In the genomic region with DNA sequence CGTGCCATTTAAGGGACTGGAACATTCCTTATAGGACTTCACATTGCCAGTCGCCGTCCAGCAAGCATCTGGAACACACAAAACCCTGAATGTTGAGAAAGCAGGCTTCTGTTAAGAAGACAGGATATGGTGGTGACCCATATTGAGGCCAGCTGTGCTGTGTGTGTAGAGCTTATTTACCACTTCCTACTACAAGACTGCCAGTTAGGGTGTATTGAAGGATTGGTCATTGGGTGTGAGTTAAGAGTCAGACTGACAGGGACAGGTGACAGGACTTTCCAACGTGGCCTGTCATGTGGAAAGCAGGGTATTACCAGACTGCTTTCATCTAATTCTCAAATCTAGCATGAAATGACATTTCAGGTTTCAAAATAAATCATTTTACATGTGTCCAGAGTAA, we compare ENCODE assay signal across 1 mouse cellular context.
TF ChIP-seq lines count a peak whose summit lies in the region.

No protein-coding gene starts in this region.

TF ChIP-seq in myocyte, 11 proteins besides CTCF, POLR2A, EP300 and RAD21:
- TF ChIP-seq MYOD1 (IDR thresholded peaks at IDR 0.05; ENCODE audit: control insufficient read depth in 1 of 3, insufficient read length in 2 of 3, low read depth in 2 of 3) (peak; percentile 74 to 97 (median 96)), REST (IDR thresholded peaks at IDR 0.05; ENCODE audit: insufficient read depth, insufficient read length) (no peak), TCF3 (IDR thresholded peaks at IDR 0.05; ENCODE audit: insufficient read length, low read depth) (peak; percentile 46), USF1 (IDR thresholded peaks at IDR 0.05; ENCODE audit: low read depth) (no peak)
TF ChIP-seq in myocyte: peak in this region for 2.
